Mouse (Mus musculus): ENCODE data around the gene Ppp2r5c. TPM values are rescaled to one million over a fixed set of nuclear protein-coding genes. Genes with fewer than 3 reads are reported as not detected.

Ppp2r5c gene
- total and polyA plus RNA-seq, 3 experiments = 72.0 to 100.0 (median 93.9) TPM

DNA sequence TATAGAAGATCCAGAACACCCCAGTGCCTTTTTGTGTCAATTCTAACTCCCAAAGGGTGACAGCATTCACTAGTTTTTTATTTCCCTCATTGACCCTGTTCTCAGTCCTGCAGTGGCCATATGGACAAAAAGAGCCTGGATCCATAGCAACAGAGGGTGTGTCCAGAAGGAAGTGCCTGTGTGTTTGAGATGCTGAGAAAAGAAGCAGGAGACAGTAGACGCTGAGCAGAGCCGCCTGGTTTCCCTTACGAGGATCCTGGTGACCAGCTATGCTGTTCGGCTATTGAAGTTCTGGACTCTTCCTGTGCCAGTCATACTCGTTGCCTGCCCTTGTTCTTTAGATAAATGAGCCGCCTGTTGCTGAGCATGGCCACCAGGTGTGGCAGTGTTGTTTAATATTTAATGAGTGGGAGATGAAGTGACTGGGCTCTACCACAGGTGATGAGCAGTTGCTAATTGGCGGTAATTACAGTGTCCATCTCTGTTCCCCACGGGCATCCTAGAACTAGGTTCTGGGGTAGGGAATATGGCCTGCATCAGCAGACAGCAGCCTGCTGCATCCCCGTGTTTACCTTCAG, 65.0 kb downstream of the Ppp2r5c start:
- Histone ChIP-seq H3K36me3 (ENCODE audit: control insufficient read depth in 1 of 2, insufficient read depth in 2 of 2, low read length in 2 of 2) (peaks cover 0 to 2% of the 10 kb centered on the region in 2 experiments; a peak in 1 of 4 replicates), H3K9ac (ENCODE audit: control insufficient read depth, low read depth, low read length, poor library complexity, severe bottlenecking) (no peak overlapping the region), H3K27me3 (ENCODE audit: control insufficient read depth in 1 of 2, insufficient read depth in 2 of 2, low read length in 2 of 2) (no peaks in the 10 kb centered on the region), H3K4me3 (ENCODE audit: control insufficient read depth in 1 of 2, insufficient read depth in 1 of 2, low read depth in 2 of 2, low read length in 2 of 2) (no peak overlapping the region), H3K79me2 (ENCODE audit: control insufficient read depth, insufficient read depth, low read length, poor library complexity) (peaks cover 37% of the 10 kb centered on the region), H3K9me3 (replicated peaks; ENCODE audit: insufficient read depth, low read length) (no peaks in the 10 kb centered on the region), H3K27ac (ENCODE audit: control insufficient read depth, low read depth, low read length) (no peak overlapping the region), H3K4me1 (ENCODE audit: control insufficient read depth in 1 of 2, insufficient read depth in 2 of 2, low read length in 2 of 2) (0 out of 4 replicates have a peak, but pooled peaks cover 0 to 3% of the 10 kb centered on the region in 2 experiments)
- DNase-seq (ENCODE audit: low read depth, low spot score) = no peak
- no peak for TF ChIP-seq BHLHE40 (IDR thresholded peaks at IDR 0.05; ENCODE audit: borderline replicate concordance, low read depth, low read length)
- no peak for TF ChIP-seq RAD21 (IDR thresholded peaks at IDR 0.05; ENCODE audit: low read depth, low read length)
- TF ChIP-seq SIN3A (IDR thresholded peaks at IDR 0.05; ENCODE audit: low read length) = no peak
- no peak for TF ChIP-seq NRF1 (IDR thresholded peaks at IDR 0.05; ENCODE audit: insufficient read depth, low read depth, low read length, poor library complexity, severe bottlenecking)
- no peak for TF ChIP-seq MEF2A (IDR thresholded peaks at IDR 0.05; ENCODE audit: extremely low read depth, insufficient replicate concordance, low read depth, low read length, poor library complexity, severe bottlenecking)
- TF ChIP-seq UBTF (IDR thresholded peaks at IDR 0.05; ENCODE audit: borderline replicate concordance, insufficient read depth, low read depth, low read length) = no peak
- TF ChIP-seq TBP (IDR thresholded peaks at IDR 0.05; ENCODE audit: low read depth, low read length) = no peak
- no peak for TF ChIP-seq JUND (IDR thresholded peaks at IDR 0.05; ENCODE audit: low read depth, low read length)
- no peak for TF ChIP-seq MYC (IDR thresholded peaks at IDR 0.05; ENCODE audit: low read depth, low read length)
- no peak for TF ChIP-seq ZKSCAN1 (IDR thresholded peaks at IDR 0.05; ENCODE audit: low read depth, low read length)
- TF ChIP-seq CHD1 (IDR thresholded peaks at IDR 0.05; ENCODE audit: low read depth, low read length) = no peak
- no peak for TF ChIP-seq TCF12 (IDR thresholded peaks at IDR 0.05; ENCODE audit: low read depth, low read length)
- no peak for TF ChIP-seq CTCF (IDR thresholded peaks at IDR 0.05 in 2 of 3, conservative IDR thresholded peaks at IDR 0.05 in 1 of 3; ENCODE audit: control insufficient read depth in 1 of 3, insufficient read depth in 1 of 3, low read depth in 2 of 3, low read length in 3 of 3, poor library complexity in 1 of 3, severe bottlenecking in 1 of 3)
- TF ChIP-seq GABPA (IDR thresholded peaks at IDR 0.05; ENCODE audit: low read depth, low read length) = no peak
- no peak for TF ChIP-seq MXI1 (IDR thresholded peaks at IDR 0.05; ENCODE audit: low read depth, low read length)
- TF ChIP-seq KAT2A (conservative IDR thresholded peaks at IDR 0.05; ENCODE audit: low read depth, low read length) = no peak
- no peak for TF ChIP-seq E2F4 (IDR thresholded peaks at IDR 0.05; ENCODE audit: borderline replicate concordance, low read depth, low read length)
- no peak for TF ChIP-seq ZC3H11A (IDR thresholded peaks at IDR 0.05; ENCODE audit: low read depth, low read length)
- no peak for TF ChIP-seq SMC3 (IDR thresholded peaks at IDR 0.05; ENCODE audit: low read depth, low read length)

DNA sequence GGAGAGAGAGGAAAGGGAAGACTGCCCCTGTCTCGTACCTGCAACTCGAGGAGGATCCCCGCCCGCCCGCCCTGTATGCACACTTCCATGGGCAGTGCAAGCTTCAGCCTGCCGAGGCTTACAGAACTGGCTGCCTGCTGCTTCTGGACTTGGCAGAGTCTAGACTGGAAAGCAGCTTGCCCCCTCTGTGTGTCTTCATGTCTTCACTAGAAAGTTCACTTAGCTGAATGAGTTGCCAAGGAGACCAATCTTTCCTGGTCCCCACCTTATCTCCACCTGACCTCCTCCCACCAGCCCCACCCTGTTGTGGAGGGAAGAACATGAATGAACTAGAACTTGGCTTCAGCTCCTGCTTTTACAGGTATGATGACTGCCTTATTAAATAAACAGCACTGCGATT, 66.0 kb downstream of the Ppp2r5c start:
- peaks cover 0 to 2% of the 10 kb centered on the region in 2 experiments; a peak in 1 of 4 replicates for H3K36me3 ChIP-seq (ENCODE audit: control insufficient read depth in 1 of 2, insufficient read depth in 2 of 2, low read length in 2 of 2)
- DNase-seq (ENCODE audit: low read depth, low spot score) = no peak
- TF ChIP-seq MAZ (IDR thresholded peaks at IDR 0.05; ENCODE audit: low read depth, low read length) (no peak), ZC3H11A (IDR thresholded peaks at IDR 0.05; ENCODE audit: low read depth, low read length) (no peak), MYB (IDR thresholded peaks at IDR 0.05; ENCODE audit: low read depth, low read length) (no peak), MXI1 (IDR thresholded peaks at IDR 0.05; ENCODE audit: low read depth, low read length) (no peak), CHD1 (IDR thresholded peaks at IDR 0.05; ENCODE audit: low read depth, low read length) (no peak), TCF12 (IDR thresholded peaks at IDR 0.05; ENCODE audit: low read depth, low read length) (no peak), RCOR1 (IDR thresholded peaks at IDR 0.05; ENCODE audit: low read depth, low read length) (no peak), SMC3 (IDR thresholded peaks at IDR 0.05; ENCODE audit: low read depth, low read length) (no peak), ZNF384 (IDR thresholded peaks at IDR 0.05; ENCODE audit: low read depth, low read length) (no peak)
- H3K4me3 ChIP-seq (ENCODE audit: control insufficient read depth in 1 of 2, insufficient read depth in 1 of 2, low read depth in 2 of 2, low read length in 2 of 2) = no peak overlapping the region
- H3K27me3 ChIP-seq (ENCODE audit: control insufficient read depth in 1 of 2, insufficient read depth in 2 of 2, low read length in 2 of 2) = no peaks in the 10 kb centered on the region
- 0 out of 4 replicates have a peak, but pooled peaks cover 0 to 3% of the 10 kb centered on the region in 2 experiments for H3K4me1 ChIP-seq (ENCODE audit: control insufficient read depth in 1 of 2, insufficient read depth in 2 of 2, low read length in 2 of 2)
- peaks cover 29% of the 10 kb centered on the region for H3K79me2 ChIP-seq (ENCODE audit: control insufficient read depth, insufficient read depth, low read length, poor library complexity)
- no peaks in the 10 kb centered on the region for H3K9me3 ChIP-seq (replicated peaks; ENCODE audit: insufficient read depth, low read length)
- no peak overlapping the region for H3K27ac ChIP-seq (ENCODE audit: control insufficient read depth, low read depth, low read length)
- H3K9ac ChIP-seq (ENCODE audit: control insufficient read depth, low read depth, low read length, poor library complexity, severe bottlenecking) = no peak overlapping the region

All from MEL (cell line).